Mouse (Mus musculus) erythroblast, embryonic 14.5 days (primary cell): ENCODE results near the gene Pknox2. TPM values are rescaled to one million over a fixed set of nuclear protein-coding genes. Genes with fewer than 3 reads are reported as not detected.

Experiments
- H3K27me3 ChIP-seq: 2 replicates; pipeline ENCODE4 v1.6.1; 2012; ENCODE audit warnings: inconsistent platforms; ENCODE audit not compliant: control insufficient read depth
- H3K36me3 ChIP-seq: 2 replicates; pipeline ENCODE4 v1.6.1; 2012; ENCODE audit warnings: mild to moderate bottlenecking, inconsistent platforms; ENCODE audit not compliant: control insufficient read depth
- H3K4me1 ChIP-seq: 2 replicates; pipeline ENCODE4 v1.6.1; 2012; ENCODE audit warnings: inconsistent platforms; ENCODE audit not compliant: control insufficient read depth
- H3K4me3 ChIP-seq: replicated peaks from 2 replicates; pipeline ENCODE3; 2012; ENCODE audit warnings: moderate library complexity, mild to moderate bottlenecking, inconsistent platforms
- H3K9me3 ChIP-seq: 2 replicates; pipeline ENCODE4 v1.6.1; 2012; ENCODE audit warnings: low read length, inconsistent platforms, mixed read lengths; ENCODE audit not compliant: control insufficient read depth
- GATA1 ChIP-seq: IDR thresholded peaks from 2 replicates; pipeline ENCODE4 v1.6.1; 2012; ENCODE audit warnings: low read length, inconsistent platforms, mixed read lengths
- TAL1 ChIP-seq: IDR thresholded peaks from 3 replicates; pipeline ENCODE4 v1.6.1; 2012; ENCODE audit warnings: low read length, inconsistent platforms, mixed read lengths
- polyA plus RNA-seq: library from polyadenylated mRNA; stranded (reverse); fragments of >175 nt; gene quantifications from 2 replicates; pipeline ENCODE4 v1.2.3, GENCODE M21; 2012

The Pknox2 gene
- polyA plus RNA-seq, 1 experiment, result not detected

DNA sequence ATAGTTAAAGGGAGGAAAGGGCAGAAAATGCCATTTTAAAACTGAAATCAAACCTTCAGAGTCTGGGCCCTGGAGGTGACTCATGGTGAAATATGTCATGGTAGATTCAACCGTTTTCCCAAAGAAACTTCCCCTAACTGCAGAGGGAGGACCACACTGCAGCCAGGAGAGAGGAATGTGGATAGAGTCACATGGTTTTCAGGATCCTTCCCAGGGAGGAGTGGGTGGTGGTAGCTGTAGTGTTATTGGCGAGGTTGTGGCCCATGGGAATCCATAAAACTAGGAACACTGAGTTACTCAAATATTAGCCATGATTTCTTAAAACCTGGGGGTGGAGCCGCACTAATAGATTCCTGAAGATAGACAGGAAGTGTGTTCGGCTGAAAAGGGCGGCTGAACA lies 99.7 kb downstream of the Pknox2 start:
- Histone ChIP-seq H3K9me3 (no peaks in the 10 kb centered on the region), H3K4me1 (no peaks in the 10 kb centered on the region), H3K36me3 (no peaks in the 10 kb centered on the region), H3K4me3 (no peak overlapping the region), H3K27me3 (no peaks in the 10 kb centered on the region)
- TF ChIP-seq TAL1 (no peak), GATA1 (no peak)

DNA sequence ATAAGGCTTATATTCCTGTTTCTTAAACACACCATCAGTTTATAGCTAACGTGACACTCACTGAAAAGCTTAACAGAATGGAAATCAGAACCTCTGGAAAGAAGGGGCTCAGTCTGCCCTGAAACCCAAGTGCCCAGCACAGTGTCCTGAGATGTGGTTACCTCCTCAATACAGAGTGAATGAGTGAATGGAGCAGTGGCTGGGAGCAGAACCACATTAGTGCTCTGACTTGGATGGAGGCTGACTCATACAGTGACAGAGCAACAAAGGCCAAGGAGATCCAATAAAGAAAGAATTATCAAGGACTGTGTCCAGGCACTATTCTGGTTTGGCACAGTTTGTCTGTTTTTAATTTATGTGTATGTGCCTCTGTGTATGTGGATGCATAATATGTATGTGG lies 101.3 kb downstream of the Pknox2 start:
- H3K27me3 ChIP-seq, result no peaks in the 10 kb centered on the region
- TF ChIP-seq GATA1 (no peak), TAL1 (no peak)
- H3K4me1 ChIP-seq, result no peaks in the 10 kb centered on the region
- H3K9me3 ChIP-seq, result no peaks in the 10 kb centered on the region
- H3K36me3 ChIP-seq, result no peaks in the 10 kb centered on the region
- no peak overlapping the region for H3K4me3 ChIP-seq

DNA sequence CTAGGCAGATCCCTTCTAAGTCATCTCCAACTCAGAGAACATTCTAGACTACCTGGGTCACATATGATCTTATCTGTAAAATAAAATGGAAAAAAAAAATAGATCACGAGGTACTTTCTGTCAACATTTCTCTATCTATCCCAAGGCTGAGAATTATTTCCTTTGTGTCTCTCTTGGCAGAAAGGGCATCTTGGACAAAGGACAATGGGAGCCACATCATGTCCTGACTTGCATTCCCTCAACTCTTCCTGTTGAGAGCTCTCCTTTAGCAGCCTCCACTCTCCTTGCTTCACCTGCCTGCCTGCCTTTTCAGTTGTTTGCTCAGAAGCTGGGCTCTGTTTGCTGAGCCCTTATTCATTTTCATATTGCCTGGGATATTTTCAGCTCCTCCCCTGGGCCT lies 103.0 kb downstream of the Pknox2 start:
- H3K4me1 ChIP-seq, result no peaks in the 10 kb centered on the region
- no peak overlapping the region for H3K4me3 ChIP-seq
- no peaks in the 10 kb centered on the region for H3K27me3 ChIP-seq
- TF ChIP-seq GATA1 (no peak), TAL1 (no peak)
- no peaks in the 10 kb centered on the region for H3K9me3 ChIP-seq
- no peaks in the 10 kb centered on the region for H3K36me3 ChIP-seq

DNA sequence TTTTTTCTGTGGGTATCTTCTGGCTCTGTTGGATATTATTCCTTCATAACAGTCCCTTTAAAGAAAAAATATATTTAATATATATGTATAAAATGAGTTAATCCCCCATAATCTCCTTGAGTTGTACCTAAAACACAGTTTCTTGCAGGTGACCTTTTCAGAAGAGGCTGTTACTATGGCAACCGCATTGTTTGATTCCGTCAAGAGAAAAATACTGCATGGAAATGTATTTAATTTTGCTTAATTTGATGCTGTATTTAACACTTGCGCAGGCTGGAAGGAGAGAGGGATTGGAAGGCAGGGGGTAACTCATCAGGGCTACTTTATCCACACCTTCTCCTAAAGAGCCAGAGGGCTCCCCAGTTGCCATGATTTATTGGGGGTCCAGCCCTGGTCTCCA lies 108.3 kb downstream of the Pknox2 start:
- no peaks in the 10 kb centered on the region for H3K4me1 ChIP-seq
- H3K36me3 ChIP-seq, result no peaks in the 10 kb centered on the region
- TF ChIP-seq TAL1 (no peak), GATA1 (no peak)
- no peaks in the 10 kb centered on the region for H3K9me3 ChIP-seq
- H3K27me3 ChIP-seq, result no peaks in the 10 kb centered on the region
- no peak overlapping the region for H3K4me3 ChIP-seq

DNA sequence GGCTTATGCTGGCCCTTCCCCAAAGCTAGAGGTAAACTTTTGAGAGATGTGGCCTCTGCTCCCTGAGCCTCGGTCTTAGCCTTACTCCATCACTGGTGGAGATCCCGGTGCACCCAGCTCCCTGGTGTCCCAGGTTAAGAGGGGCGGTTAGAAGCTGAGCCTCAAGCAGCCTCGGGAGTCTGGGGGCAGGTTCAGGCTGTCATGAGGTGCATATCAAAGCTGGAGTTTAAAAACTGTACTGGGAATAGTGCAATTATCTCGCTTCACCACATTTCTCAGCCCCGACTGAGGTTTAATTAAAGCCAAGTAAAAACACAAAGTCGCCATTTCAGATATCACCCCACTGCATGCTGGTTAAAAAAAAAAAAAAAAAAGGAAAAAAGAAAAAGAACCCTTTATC lies 108.8 kb downstream of the Pknox2 start:
- TF ChIP-seq TAL1 (no peak), GATA1 (no peak)
- Histone ChIP-seq H3K4me3 (no peak overlapping the region), H3K27me3 (no peaks in the 10 kb centered on the region), H3K4me1 (no peaks in the 10 kb centered on the region), H3K9me3 (no peaks in the 10 kb centered on the region), H3K36me3 (no peaks in the 10 kb centered on the region)

DNA sequence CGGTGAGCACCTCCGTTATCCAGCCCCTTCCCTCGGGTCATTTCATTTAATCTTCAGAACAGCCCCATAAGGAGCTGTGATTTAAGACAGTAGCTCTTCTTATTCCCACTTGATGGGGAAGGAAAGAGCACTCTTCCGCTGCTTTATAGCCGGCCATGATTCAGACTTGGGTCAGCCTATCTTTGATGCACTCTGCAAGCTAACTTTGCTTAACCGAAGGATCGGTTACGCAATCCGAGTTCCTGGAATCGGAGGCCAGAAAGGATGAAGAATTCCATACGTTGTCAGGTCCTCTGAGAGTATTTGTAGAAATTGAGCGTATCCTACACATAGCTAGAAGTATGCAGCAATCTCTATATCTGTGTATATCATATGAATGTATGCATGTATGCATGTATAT lies 109.8 kb downstream of the Pknox2 start:
- Histone ChIP-seq H3K36me3 (no peaks in the 10 kb centered on the region), H3K9me3 (no peaks in the 10 kb centered on the region), H3K4me1 (no peaks in the 10 kb centered on the region), H3K4me3 (no peak overlapping the region), H3K27me3 (no peaks in the 10 kb centered on the region)
- no peak for TF ChIP-seq TAL1
- no peak for TF ChIP-seq GATA1

DNA sequence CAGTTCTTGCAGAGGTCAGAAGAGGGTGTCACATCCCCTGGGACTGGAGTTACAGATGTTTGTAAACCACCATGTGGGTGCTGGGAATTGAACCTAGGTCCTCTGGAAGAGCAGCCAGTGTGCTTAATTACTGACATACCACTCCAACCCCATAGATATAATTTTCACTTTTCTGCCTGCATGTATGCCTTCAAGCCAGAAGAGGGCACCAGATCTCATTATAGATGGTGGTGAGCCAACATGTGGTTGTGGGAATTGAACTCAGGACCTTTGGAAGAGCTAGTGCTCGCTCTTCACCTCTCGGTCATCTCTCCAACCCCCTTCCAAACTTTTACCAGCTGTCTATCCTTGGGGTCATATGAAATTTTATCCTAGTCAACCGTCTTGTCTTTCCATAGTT lies 112.0 kb downstream of the Pknox2 start:
- TF ChIP-seq GATA1 (no peak), TAL1 (no peak)
- H3K27me3 ChIP-seq, result no peaks in the 10 kb centered on the region
- H3K4me1 ChIP-seq, result no peaks in the 10 kb centered on the region
- no peak overlapping the region for H3K4me3 ChIP-seq
- H3K36me3 ChIP-seq, result no peaks in the 10 kb centered on the region
- no peaks in the 10 kb centered on the region for H3K9me3 ChIP-seq

DNA sequence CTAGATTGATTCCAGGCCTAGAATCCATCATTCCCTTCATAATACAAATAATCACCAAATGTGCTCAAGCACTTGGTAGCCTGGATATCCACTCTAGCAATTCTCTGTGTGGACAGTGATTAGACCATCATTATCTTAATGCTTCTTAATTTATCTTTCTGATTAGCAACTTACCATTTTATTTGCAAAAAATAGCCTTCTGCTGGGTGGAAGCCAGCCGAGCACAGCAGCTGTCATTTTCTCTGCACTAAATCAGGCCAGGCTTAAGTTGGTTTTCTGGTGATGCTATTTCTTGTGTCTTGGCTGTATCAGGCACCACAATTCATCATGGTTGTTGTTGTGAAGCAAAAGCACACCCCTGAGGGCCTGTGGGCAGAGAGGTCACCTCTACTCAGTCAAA lies 112.9 kb downstream of the Pknox2 start:
- H3K27me3 ChIP-seq, result no peaks in the 10 kb centered on the region
- H3K4me1 ChIP-seq, result no peaks in the 10 kb centered on the region
- no peak for TF ChIP-seq TAL1
- TF ChIP-seq GATA1, result no peak
- no peak overlapping the region for H3K4me3 ChIP-seq
- no peaks in the 10 kb centered on the region for H3K36me3 ChIP-seq
- H3K9me3 ChIP-seq, result no peaks in the 10 kb centered on the region

DNA sequence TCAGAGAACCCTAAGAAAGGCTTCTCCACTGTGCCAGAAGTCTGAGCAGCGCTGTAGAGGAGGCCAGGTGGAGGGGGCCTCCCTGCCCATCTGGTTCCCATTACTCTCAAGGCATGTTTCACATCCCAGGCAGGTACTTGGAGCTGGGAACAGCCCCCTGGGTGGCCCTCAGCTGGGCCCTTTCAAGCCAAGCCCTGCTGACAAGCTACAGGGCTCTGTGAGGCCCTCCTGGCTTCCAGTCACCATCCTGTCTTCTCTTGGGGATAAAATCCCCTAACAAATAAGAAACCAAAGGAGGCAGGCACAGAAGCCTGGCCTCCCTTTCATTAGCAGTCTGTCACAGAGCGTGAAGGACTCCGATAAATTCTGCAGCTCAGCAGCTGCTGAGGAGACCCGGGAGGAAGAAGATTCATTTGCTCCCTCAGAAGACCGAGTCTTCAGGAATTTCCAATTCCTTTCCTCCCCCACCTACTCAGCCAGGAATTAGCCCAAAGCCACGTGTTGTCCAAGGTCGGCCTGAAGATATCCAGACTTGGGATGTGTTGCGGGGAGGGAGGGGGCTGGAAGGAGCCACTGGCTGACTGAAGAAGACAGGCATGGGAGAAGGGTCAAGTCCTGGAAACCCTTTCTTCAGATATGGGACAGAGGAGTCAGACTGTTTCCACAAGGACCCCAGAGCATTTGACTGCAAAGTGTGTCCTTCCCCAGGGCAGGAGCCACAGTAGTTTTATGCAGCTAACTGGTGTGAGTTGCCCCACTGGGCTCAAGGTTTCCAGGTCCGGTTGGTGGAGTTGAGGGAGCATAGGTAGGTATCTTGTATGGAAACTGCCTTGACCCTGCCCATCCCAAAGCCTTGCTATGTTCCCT lies 116.6 kb downstream of the Pknox2 start:
- Histone ChIP-seq H3K4me3 (no peak overlapping the region), H3K36me3 (no peaks in the 10 kb centered on the region), H3K9me3 (no peaks in the 10 kb centered on the region), H3K4me1 (no peaks in the 10 kb centered on the region), H3K27me3 (no peaks in the 10 kb centered on the region)
- no peak for TF ChIP-seq GATA1

DNA sequence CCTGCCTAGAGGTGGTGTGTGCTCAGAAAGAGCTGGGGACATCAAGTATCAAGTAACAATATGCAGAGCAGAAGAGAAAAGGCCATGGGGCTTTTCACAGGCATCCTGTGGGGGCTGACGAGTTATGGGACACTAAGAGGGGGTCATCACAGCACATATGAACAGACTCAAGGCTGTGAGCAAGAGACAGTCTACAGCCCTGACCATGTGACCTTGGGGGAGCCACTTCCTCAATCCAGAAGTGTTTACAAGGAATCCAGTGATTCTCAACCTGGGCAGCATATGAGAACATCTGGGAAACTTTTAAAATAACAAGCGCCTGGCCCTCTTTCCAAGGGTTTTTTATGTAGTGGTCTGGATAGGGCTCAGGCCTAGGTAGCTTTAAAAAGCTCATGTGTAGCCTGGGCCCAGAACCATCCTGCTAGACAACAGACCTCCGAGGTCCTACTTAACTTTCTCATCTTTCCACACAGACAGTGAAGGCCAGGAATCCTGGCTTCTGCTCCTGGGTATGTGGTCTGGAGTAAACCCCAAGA lies 117.3 kb downstream of the Pknox2 start:
- H3K36me3 ChIP-seq, result no peaks in the 10 kb centered on the region
- H3K4me1 ChIP-seq, result no peaks in the 10 kb centered on the region
- H3K27me3 ChIP-seq, result no peaks in the 10 kb centered on the region
- no peaks in the 10 kb centered on the region for H3K9me3 ChIP-seq
- TF ChIP-seq TAL1, result no peak
- no peak for TF ChIP-seq GATA1
- H3K4me3 ChIP-seq, result no peak overlapping the region
